ENCODE assay signal across 2 mouse cellular contexts in genomic region chr6:38868974-38869373, GRCm38 (mm10).
TF ChIP-seq lines count a peak whose summit lies in the region.

No protein-coding gene starts in this region.

TF ChIP-seq in CH12.LX, 34 proteins besides CTCF, POLR2A, EP300 and RAD21 (continued from another document):
- TF ChIP-seq ZKSCAN1 (IDR thresholded peaks at IDR 0.05; ENCODE audit: borderline replicate concordance, low read depth, low read length), result no peak

TF ChIP-seq in ES-E14, 5 proteins besides CTCF, POLR2A, EP300 and RAD21 (continued from another document):
- TF ChIP-seq HCFC1 (IDR thresholded peaks at IDR 0.05; ENCODE audit: borderline replicate concordance, insufficient read depth, low read length) (no peak), CHD2 (IDR thresholded peaks at IDR 0.05; ENCODE audit: low read depth, low read length) (no peak), MAFK (IDR thresholded peaks at IDR 0.05; ENCODE audit: insufficient read depth, low read depth, low read length) (0 out of 2 replicates have a peak, but pooled peaks have one; percentile 25)
